ENCODE assay signal across 8 mouse cellular contexts in the genomic region with DNA sequence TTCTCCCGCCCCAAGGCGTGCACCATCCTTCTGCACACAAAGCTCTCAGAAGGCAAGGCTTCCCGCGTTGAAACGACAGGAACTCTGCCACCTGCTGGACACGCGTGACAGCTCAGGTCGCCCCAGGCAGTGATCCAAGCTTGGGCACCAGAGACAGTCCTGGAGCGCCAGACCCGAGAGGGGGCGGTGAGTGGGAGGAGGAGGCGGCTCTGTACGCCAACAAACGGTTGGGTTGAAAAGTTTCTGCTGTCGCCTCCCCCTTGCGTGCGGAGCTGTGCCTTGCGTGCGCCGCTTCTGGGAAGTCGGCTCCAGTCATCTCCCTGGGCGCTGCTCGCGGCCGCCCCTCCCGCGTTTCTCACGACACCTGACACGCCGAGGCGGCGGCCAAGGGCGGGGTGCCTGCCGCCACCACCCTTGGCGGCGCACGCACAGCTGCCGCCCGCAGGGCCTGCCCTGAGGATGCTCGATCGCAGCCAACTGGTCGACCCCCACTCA. TPM values are rescaled to one million over a fixed set of nuclear protein-coding genes. Genes with fewer than 3 reads are reported as not detected.
DNase-seq lines count a peak whose midpoint lies in the region; ATAC-seq and TF ChIP-seq lines count a peak whose summit lies in the region.

No protein-coding gene starts in this region.

- H3K9me3 ChIP-seq in limb, embryonic 10.5 days (replicated peaks): no peaks in the 10 kb centered on the region
- no peaks in the 10 kb centered on the region for H3K9me3 ChIP-seq in midbrain, embryonic 13.5 days

- H3K27me3 ChIP-seq in limb, embryonic 10.5 days (ENCODE audit: low read depth, poor library complexity, severe bottlenecking): peaks cover 68% of the 10 kb centered on the region
- peaks cover 68% of the 10 kb centered on the region for H3K27me3 ChIP-seq in midbrain, embryonic 13.5 days
- H3K27me3 ChIP-seq in small intestine, adult 2 months (ENCODE audit: control insufficient read depth, insufficient read depth, low read length): peaks cover 31% of the 10 kb centered on the region; the same call in 1 of the 2 replicates

- peak; percentile 77 for TF ChIP-seq CTCF in small intestine, adult 2 months (IDR thresholded peaks at IDR 0.05; ENCODE audit: extremely low read depth, insufficient read length, insufficient replicate concordance, low read depth, low read length)

- H3K27ac ChIP-seq in limb, embryonic 10.5 days: peak overlapping the region; percentile 85
- H3K27ac ChIP-seq in midbrain, embryonic 13.5 days: no peak overlapping the region
- H3K27ac ChIP-seq in small intestine, adult 2 months (ENCODE audit: insufficient read depth, low read depth, low read length): no peak overlapping the region

- peaks cover 32% of the 10 kb centered on the region for H3K4me1 ChIP-seq in limb, embryonic 10.5 days
- H3K4me1 ChIP-seq in midbrain, embryonic 13.5 days (replicated peaks): peaks cover 33% of the 10 kb centered on the region
- H3K4me1 ChIP-seq in small intestine, adult 2 months (ENCODE audit: control insufficient read depth, insufficient read depth, insufficient read length, low read length): peaks cover 18% of the 10 kb centered on the region

- ATAC-seq in midbrain, embryonic 13.5 days: peak; percentile 89
- no peak for ATAC-seq in erythroblast, adult 5-6 weeks (replicated peaks; ENCODE audit: low FRiP score, poor library complexity, severe bottlenecking)

- peak; percentile 80 for DNase-seq in adrenal gland, adult 8-10 months
- DNase-seq in embryo, embryonic 9.5 days (ENCODE audit: extremely low spot score): peak; percentile 92
- DNase-seq in heart, adult 18-20 months: peak; percentile 91 to 94
- DNase-seq in kidney, adult 18-20 months: peak; percentile 91
- DNase-seq in limb, embryonic 10.5 days (ENCODE audit: low spot score): peak; percentile 95

- no peaks in the 10 kb centered on the region for H3K36me3 ChIP-seq in limb, embryonic 10.5 days
- no peaks in the 10 kb centered on the region for H3K36me3 ChIP-seq in midbrain, embryonic 13.5 days
- H3K36me3 ChIP-seq in small intestine, adult 2 months (ENCODE audit: control insufficient read depth, insufficient read depth, low read length): no peaks in the 10 kb centered on the region

- peak overlapping the region; percentile 55 for H3K4me3 ChIP-seq in limb, embryonic 10.5 days
- H3K4me3 ChIP-seq in midbrain, embryonic 13.5 days (replicated peaks): peak overlapping the region; percentile 47
- peak overlapping the region; percentile 58 for H3K4me3 ChIP-seq in small intestine, adult 2 months (ENCODE audit: low read depth, low read length)

- H3K9ac ChIP-seq in midbrain, embryonic 13.5 days (replicated peaks): peak overlapping the region; percentile 60

- no peak for TF ChIP-seq POLR2A in small intestine, adult 2 months (IDR thresholded peaks at IDR 0.05; ENCODE audit: low read depth, low read length)

- H3K4me2 ChIP-seq in midbrain, embryonic 13.5 days (replicated peaks): peak overlapping the region; percentile 85

- under 1% methylated on average over 42 of the region's 42 CpGs for WGBS in limb, embryonic 10.5 days
- under 1% methylated on average over 42 of the region's 42 CpGs for WGBS in midbrain, embryonic 13.5 days
- 2% methylated on average over 42 of the region's 42 CpGs for WGBS in small intestine, adult 2 months

RNA-seq across cellular contexts. Expression of a gene that starts 0.8 kb away (rescaled TPM):
- total RNA-seq in adrenal gland, adult 8-10 months (2022): 10 to 100 TPM; 35.6 to 48.3 (median 38.9) TPM
- total RNA-seq in heart, adult 18-20 months (2021): 10 to 100 TPM in 1 of 2 experiments, 1 to 10 TPM in 1; 6.2 to 11.0 TPM
- 5.0 and 7.5 TPM in 2 replicates for polyA plus RNA-seq in limb, embryonic 10.5 days (2016; fragmentation: Nextera tagmentation; extraction: Ambion mirVana)
- polyA plus RNA-seq in midbrain, embryonic 13.5 days (2015; fragmentation: Nextera tagmentation; extraction: Ambion mirVana): 4.9 and 5.2 TPM in 2 replicates
- polyA plus RNA-seq in small intestine, adult 2 months (2012; rRNA removed): 2.4 and 5.4 TPM in 2 replicates
- total RNA-seq in erythroblast, adult 5-6 weeks (2015; ENCODE audit: low replicate concordance): 0.63 TPM in 1 of 2 replicates, not detected in the other
- total RNA-seq in erythroblast, adult 5-6 weeks (2017; ENCODE audit: low replicate concordance): 0.28 and 0.43 TPM in 2 replicates

Comparison
In these comparisons a context has a peak if more than half of its experiments do, and no peak if none do; other contexts are left out.
1. RNA of a gene that starts 0.8 kb away (total RNA-seq): 35.6 to 48.3 TPM in adrenal gland, adult 8-10 months and 6.2 to 11.0 TPM in heart, adult 18-20 months; 0.28 to 0.63 TPM in erythroblast, adult 5-6 weeks; every median in the first group is over 4 times any median in the second.
2. Peak in every context shown above with its lines, with median percentiles within 50 percentile points of each other: DNase-seq and H3K4me3 ChIP-seq.